Mouse (Mus musculus) kidney, adult 2 months (tissue): Measurements from ENCODE around the gene Capza1.

Experiments
- CTCF ChIP-seq: fragments of 200-500 bp; conservative IDR thresholded peaks from 2 replicates; pipeline ENCODE4 v1.5.1; 2011; ENCODE audit warnings: low read depth, mild to moderate bottlenecking, control low read depth, low read length, moderate library complexity, mixed read lengths; ENCODE audit not compliant: insufficient read depth, insufficient read length
- POLR2A ChIP-seq: fragments of 200-500 bp; IDR thresholded peaks from one replicate; pipeline ENCODE4 v1.6.1; 2011; ENCODE audit warnings: low read depth, low read length, control low read depth

DNA sequence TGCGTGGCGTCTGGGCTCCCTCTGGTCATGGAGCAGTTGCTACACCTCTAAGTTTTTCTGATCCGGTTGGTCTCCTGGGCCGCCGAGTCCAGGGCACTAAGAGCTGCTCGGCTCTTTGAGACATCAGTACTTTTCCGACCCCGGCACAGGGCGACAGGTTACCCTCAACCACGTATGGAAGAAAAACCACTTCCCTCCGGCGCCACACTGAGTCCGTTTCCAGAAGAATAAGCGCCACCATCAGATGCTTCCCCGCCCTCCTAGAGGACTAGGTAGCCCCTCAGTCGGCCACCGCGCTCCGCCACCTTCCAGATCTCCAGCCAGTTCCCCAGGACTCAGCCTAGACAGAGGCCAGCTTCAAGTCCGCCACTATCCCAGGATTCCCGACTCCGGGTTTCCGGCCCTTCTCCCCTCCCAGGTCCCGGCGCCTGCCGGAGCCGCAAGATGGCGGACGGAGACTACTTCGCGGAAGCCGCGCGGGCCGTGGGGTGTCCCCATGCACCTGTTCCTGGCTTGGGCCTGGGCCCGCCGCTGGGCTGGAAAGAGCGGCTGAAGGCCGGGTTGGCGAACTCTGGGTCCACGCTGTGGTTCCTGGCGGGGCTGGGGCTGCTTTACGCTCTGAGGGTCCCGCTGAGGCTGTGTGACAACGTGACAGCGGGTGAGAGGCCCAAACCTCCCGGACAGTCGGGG is 491 bp upstream of the Capza1 start:
- TF ChIP-seq CTCF (no peak), POLR2A (peak; percentile 55)
